Mouse (Mus musculus) cerebellum, adult 2 months (tissue): ENCODE measurements around the gene Pacrg.

Experiments used
- CTCF ChIP-seq: fragments of 200-500 bp; IDR thresholded peaks from 2 replicates; pipeline ENCODE4 v1.5.1; 2011; ENCODE audit warnings: low read depth, mild to moderate bottlenecking, control low read depth, low read length, moderate library complexity, borderline replicate concordance; ENCODE audit not compliant: insufficient read depth
- POLR2A ChIP-seq: fragments of 200-500 bp; IDR thresholded peaks from 2 replicates; pipeline ENCODE4 v1.6.1; 2011; ENCODE audit warnings: low read length, control low read depth, borderline replicate concordance; ENCODE audit not compliant: insufficient read depth

GRCm38 (mm10) chr17:10635046-10635445 lies 205.1 kb downstream of the Pacrg start:
- TF ChIP-seq CTCF (no peak), POLR2A (no peak)
